In genomic region chr14:101747811-101748210, GRCm38 (mm10) we compare ENCODE assay signal across 22 mouse cellular contexts. TPM values are rescaled to one million over a fixed set of nuclear protein-coding genes. Genes with fewer than 3 reads are reported as not detected.
DNase-seq lines count a peak whose midpoint lies in the region; TF ChIP-seq lines count a peak whose summit lies in the region.
"Had no signal": no experiment of that assay in that cellular context is flagged by ENCODE, and none has a peak within 500 bp of the region (broad histone marks: within the 10 kb centered on the region; RNA-seq: fewer than 3 reads in every experiment).

No protein-coding gene starts in this region.

- H3K4me3 ChIP-seq in kidney, adult 2 months (ENCODE audit: insufficient read depth, low read depth, low read length), result no peak overlapping the region
- H3K4me3 ChIP-seq in MEL (ENCODE audit: control insufficient read depth in 1 of 2, insufficient read depth in 1 of 2, low read depth in 2 of 2, low read length in 2 of 2), result no peak overlapping the region
- no peak overlapping the region for H3K4me3 ChIP-seq in myocyte
- H3K4me3 ChIP-seq: embryonic facial prominence, embryonic 10.5 days; embryonic facial prominence, embryonic 12.5 days; forebrain, embryonic 13.5 days; forebrain, embryonic 15.5 days had no signal

- H3K79me2 ChIP-seq in MEL (ENCODE audit: control insufficient read depth, insufficient read depth, low read length, poor library complexity), result no peaks in the 10 kb centered on the region
- no peaks in the 10 kb centered on the region for H3K79me2 ChIP-seq in myocyte (ENCODE audit: control insufficient read depth, insufficient read depth)

- H3K4me1 ChIP-seq in kidney, adult 2 months (ENCODE audit: control insufficient read depth, insufficient read depth, low read length), result peaks cover 14% of the 10 kb centered on the region
- no peaks in the 10 kb centered on the region for H3K4me1 ChIP-seq in MEL (ENCODE audit: control insufficient read depth in 1 of 2, insufficient read depth in 2 of 2, low read length in 2 of 2)
- H3K4me1 ChIP-seq: embryonic facial prominence, embryonic 12.5 days; forebrain, embryonic 13.5 days; forebrain, embryonic 15.5 days had no signal

- H3K4me2 ChIP-seq in myocyte (ENCODE audit: low read depth), result no peak overlapping the region
- H3K4me2 ChIP-seq: embryonic facial prominence, embryonic 12.5 days; forebrain, embryonic 13.5 days; forebrain, embryonic 15.5 days had no signal

- H3K9ac ChIP-seq in MEL (ENCODE audit: control insufficient read depth, low read depth, low read length, poor library complexity, severe bottlenecking), result no peak overlapping the region
- H3K9ac ChIP-seq: embryonic facial prominence, embryonic 12.5 days; forebrain, embryonic 13.5 days; forebrain, embryonic 15.5 days; forebrain, postnatal 0 days had no signal

- WGBS in kidney, adult 2 months, result 88% methylated on average over 11 of the region's 11 CpGs

- no peak for TF ChIP-seq POLR2A in kidney, adult 2 months (IDR thresholded peaks at IDR 0.05; ENCODE audit: low read depth, low read length)
- TF ChIP-seq POLR2A in MEL (IDR thresholded peaks at IDR 0.05; ENCODE audit: control insufficient read depth in 1 of 2, insufficient read depth in 1 of 2, low read depth in 1 of 2, low read length in 2 of 2, poor library complexity in 1 of 2) (no peak), myocyte (IDR thresholded peaks at IDR 0.05; ENCODE audit: insufficient read length, low read depth) (no peak)

- H3K9me3 ChIP-seq in MEL (replicated peaks; ENCODE audit: insufficient read depth, low read length), result no peaks in the 10 kb centered on the region
- H3K9me3 ChIP-seq: embryonic facial prominence, embryonic 10.5 days; embryonic facial prominence, embryonic 12.5 days; forebrain, embryonic 13.5 days; forebrain, embryonic 15.5 days had no signal

- no peak for DNase-seq in kidney, adult 2 months
- DNase-seq in kidney, adult 11 months, result no peak
- DNase-seq in MEL (ENCODE audit: low read depth, low spot score), result no peak
- no peak for DNase-seq in heart, postnatal 36 days
- DNase-seq in thymus, postnatal 10 days (ENCODE audit: low spot score in 2 of 2), result no peak
- DNase-seq: adrenal gland, adult 8-10 months; adrenal gland, postnatal 14 days; adrenal gland, postnatal 36 days; B cell, adult 2 months; cerebellum, adult 11-12 months; cerebellum, adult 2 months; cerebellum, adult 9-10 months; cerebellum, postnatal 10 days; cerebellum, postnatal 25 days; forebrain, postnatal 0 days had no signal

- TF ChIP-seq RAD21 in MEL (IDR thresholded peaks at IDR 0.05; ENCODE audit: low read depth, low read length), result no peak

- H3K27ac ChIP-seq in kidney, adult 2 months (ENCODE audit: insufficient read depth, low read depth, low read length), result 0 out of 2 replicates have a peak overlapping the region, but pooled peaks have one; percentile 3
- no peak overlapping the region for H3K27ac ChIP-seq in MEL (ENCODE audit: control insufficient read depth, low read depth, low read length)
- H3K27ac ChIP-seq: embryonic facial prominence, embryonic 10.5 days; embryonic facial prominence, embryonic 12.5 days; forebrain, embryonic 13.5 days; forebrain, embryonic 15.5 days had no signal

- no peak overlapping the region for H3ac ChIP-seq in myocyte (ENCODE audit: control insufficient read depth, insufficient read length)

- no peak for TF ChIP-seq EP300 in MEL (IDR thresholded peaks at IDR 0.05; ENCODE audit: low read depth in 1 of 2, low read length in 2 of 2)

- intact Hi-C loops in heart, postnatal 36 days (cut with DNase I), result no loop called here

- no peaks in the 10 kb centered on the region for H3K27me3 ChIP-seq in kidney, adult 2 months (replicated peaks; ENCODE audit: control insufficient read depth, insufficient read depth, low read length)
- H3K27me3 ChIP-seq in MEL (ENCODE audit: control insufficient read depth in 1 of 2, insufficient read depth in 2 of 2, low read length in 2 of 2) (no peaks in the 10 kb centered on the region), myocyte (ENCODE audit: control insufficient read depth, insufficient read depth, insufficient read length) (no peaks in the 10 kb centered on the region)
- H3K27me3 ChIP-seq: embryonic facial prominence, embryonic 12.5 days; forebrain, embryonic 13.5 days; forebrain, embryonic 15.5 days had no signal

- no peak for TF ChIP-seq CTCF in kidney, adult 2 months (conservative IDR thresholded peaks at IDR 0.05; ENCODE audit: insufficient read depth, insufficient read length, low read depth, low read length)
- no peak for TF ChIP-seq CTCF in MEL (IDR thresholded peaks at IDR 0.05 in 2 of 3, conservative IDR thresholded peaks at IDR 0.05 in 1 of 3; ENCODE audit: control insufficient read depth in 1 of 3, insufficient read depth in 1 of 3, low read depth in 2 of 3, low read length in 3 of 3, poor library complexity in 1 of 3, severe bottlenecking in 1 of 3)

- H3K36me3 ChIP-seq in kidney, adult 2 months (ENCODE audit: control insufficient read depth, insufficient read depth, low read length), result no peaks in the 10 kb centered on the region
- H3K36me3 ChIP-seq in MEL (ENCODE audit: control insufficient read depth in 1 of 2, insufficient read depth in 2 of 2, low read length in 2 of 2), result no peaks in the 10 kb centered on the region
- H3K36me3 ChIP-seq in myocyte (ENCODE audit: control insufficient read depth, insufficient read depth), result no peaks in the 10 kb centered on the region
- H3K36me3 ChIP-seq: embryonic facial prominence, embryonic 10.5 days; embryonic facial prominence, embryonic 12.5 days; forebrain, embryonic 15.5 days; G1E had no signal

TF ChIP-seq in MEL, 35 proteins besides CTCF, POLR2A, EP300 and RAD21:
- TF ChIP-seq USF1 (IDR thresholded peaks at IDR 0.05; ENCODE audit: low read depth, low read length), result peak; percentile 32; the same call in 1 of the 2 replicates
- no peak for TF ChIP-seq SMC3 (IDR thresholded peaks at IDR 0.05; ENCODE audit: low read depth, low read length)

TF ChIP-seq in myocyte, 11 proteins besides CTCF, POLR2A, EP300 and RAD21:
- TF ChIP-seq POLR2AphosphoS2 (IDR thresholded peaks at IDR 0.05; ENCODE audit: insufficient read length, low read depth) (no peak), USF1 (IDR thresholded peaks at IDR 0.05; ENCODE audit: low read depth) (peak; percentile 14)
TF ChIP-seq in myocyte: peak in this region for 1.

RNA-seq across cellular contexts. Expression of gene Lmo7, which starts 18.1 kb away (rescaled TPM):
- 40.0 and 53.1 TPM in 2 replicates for polyA plus RNA-seq in kidney, adult 2 months (2012; rRNA removed)
- total RNA-seq in MEL (2012; rRNA removed), result not detected in 2 replicates
- polyA plus RNA-seq in MEL (2012; ENCODE audit: insufficient read depth in 1 of 2, insufficient read length in 2 of 2, low read depth in 1 of 2, low replicate concordance in 2 of 2, missing spikeins in 1 of 2) (not detected), myocyte (2012; fragmentation: generic; extraction: Trizol) (56.1 TPM)
- 100 to 1,000 TPM; 360 to 412 TPM for total RNA-seq in heart, postnatal 36 days (2021)
- polyA plus RNA-seq: G1E had no signal

RNA-seq across cellular contexts. Expression of gene Gm9922, which starts 18.2 kb away (rescaled TPM):
- polyA plus RNA-seq in kidney, adult 2 months (2012; rRNA removed), result 10.2 and 13.3 TPM in 2 replicates
- total RNA-seq in MEL (2012; rRNA removed), result not detected in 2 replicates
- polyA plus RNA-seq in MEL (2012; ENCODE audit: insufficient read depth in 1 of 2, insufficient read length in 2 of 2, low read depth in 1 of 2, low replicate concordance in 2 of 2, missing spikeins in 1 of 2), result not detected
- polyA plus RNA-seq in myocyte (2012; fragmentation: generic; extraction: Trizol), result 0.86 TPM
- 1 to 10 TPM; 1.1 to 1.2 TPM for total RNA-seq in heart, postnatal 36 days (2021)
- total RNA-seq: forebrain, postnatal 0 days; G1E had no signal
- polyA plus RNA-seq: activated CD4-positive, CD25-positive, alpha-beta regulatory T cell, adult 4 months; forebrain, embryonic 13.5 days; G1E had no signal

Comparison
In these comparisons a context has a peak if more than half of its experiments do, and no peak if none do; other contexts are left out.
1. RNA of gene Lmo7, which starts 18.1 kb away (polyA plus RNA-seq): 56.1 TPM in myocyte (single experiment) and 40.0 to 53.1 TPM in kidney, adult 2 months; not detected in MEL; every median in the first group is over 10 times any median in the second.